Mouse (Mus musculus): Measurements from ENCODE around the gene Sart3. TPM values are rescaled to one million over a fixed set of nuclear protein-coding genes. Genes with fewer than 3 reads are reported as not detected.

Sart3 gene
- total RNA-seq, 2 experiments from 2014 or later, result 41.8 to 47.3 TPM

DNA sequence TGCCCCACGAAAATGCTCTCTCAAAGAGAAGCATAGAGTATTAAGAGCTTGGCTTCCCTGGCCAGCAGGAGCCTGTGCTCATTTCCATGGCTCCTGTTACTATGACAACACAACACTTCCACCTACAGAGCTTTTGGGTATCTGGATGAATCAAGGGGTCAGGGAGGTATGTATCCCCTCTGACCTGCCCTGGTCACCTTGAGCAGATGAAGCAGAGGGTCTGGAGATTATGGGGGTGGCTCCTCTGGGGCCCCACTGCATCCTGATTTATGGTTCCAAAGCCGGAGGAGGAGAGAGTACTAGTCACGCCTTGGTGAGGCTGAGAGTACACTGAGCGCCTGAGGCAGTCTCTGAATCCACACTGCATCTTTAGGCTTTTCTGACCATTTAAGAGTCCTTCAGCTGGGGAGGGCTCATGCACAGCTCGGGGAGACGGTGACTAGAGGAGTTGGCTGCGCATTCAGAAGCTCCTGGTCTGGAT lies 41.6 kb downstream of the Sart3 start:
- intact Hi-C loops (cut with DNase I), result no loop called here
- peak in 1 of 2 experiments; percentile 34 for DNase-seq (ENCODE audit: extremely low spot score in 1 of 2, low spot score in 2 of 2)
- no peak for TF ChIP-seq CTCF (IDR thresholded peaks at IDR 0.05)
- Histone ChIP-seq H3K27ac (peak overlapping the region; percentile 78), H3K4me3 (no peak overlapping the region)

DNA sequence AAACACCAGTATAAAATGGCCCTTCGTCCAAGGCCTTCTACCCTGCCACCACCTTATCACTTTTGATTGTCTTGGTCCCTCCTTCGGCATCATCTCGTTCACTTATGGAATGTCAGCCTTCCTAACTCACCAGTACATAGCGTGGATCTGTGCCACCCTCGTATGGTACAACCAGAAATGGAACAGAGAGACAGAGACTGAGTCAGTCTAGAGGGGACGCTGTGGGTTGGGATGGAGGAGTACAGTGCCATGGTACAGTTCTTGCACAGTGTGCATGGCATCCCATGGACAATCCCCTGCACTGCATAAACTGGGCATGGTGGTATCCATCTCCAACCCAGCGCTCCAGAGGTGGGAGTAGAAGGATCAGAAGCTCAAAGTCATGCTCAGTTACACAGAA lies 43.6 kb downstream of the Sart3 start:
- H3K4me3 ChIP-seq, result no peak overlapping the region
- H3K27ac ChIP-seq, result no peak overlapping the region
- DNase-seq (ENCODE audit: extremely low spot score in 1 of 2, low spot score in 2 of 2), result no peak
- no peak for TF ChIP-seq CTCF (IDR thresholded peaks at IDR 0.05)
- intact Hi-C loops (cut with DNase I), result loop anchor here (1.0 kb wide), 1 partner anchor 362 kb away; no protein-coding TSS in a partner anchor

DNA sequence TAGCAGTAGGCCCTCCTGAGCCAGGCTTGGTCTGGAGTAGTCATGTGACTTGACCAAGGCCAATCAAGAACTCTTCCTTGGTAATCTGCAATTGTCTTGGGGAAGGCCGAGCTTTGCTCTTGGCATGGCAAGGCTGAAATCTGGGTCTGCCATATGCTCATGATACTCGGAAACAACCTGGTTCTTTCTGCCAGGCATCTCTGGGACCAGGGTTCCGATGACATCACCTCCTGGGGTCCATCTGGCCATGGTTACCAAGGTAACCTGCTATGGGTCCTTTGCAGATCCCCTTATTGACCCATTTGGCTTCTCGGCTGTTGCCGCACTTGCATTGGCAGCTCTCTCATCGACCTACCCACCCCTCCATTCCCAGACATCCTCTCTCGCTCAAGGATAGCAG lies 44.3 kb downstream of the Sart3 start:
- TF ChIP-seq CTCF (IDR thresholded peaks at IDR 0.05), result no peak
- H3K4me3 ChIP-seq, result no peak overlapping the region
- DNase-seq (ENCODE audit: extremely low spot score in 1 of 2, low spot score in 2 of 2), result no peak
- intact Hi-C loops (cut with DNase I), result loop anchor here (1.0 kb wide), 1 partner anchor 362 kb away; no protein-coding TSS in a partner anchor
- H3K27ac ChIP-seq, result no peak overlapping the region

GRCm38 (mm10) chr5:113727238-113727637 lies 45.1 kb downstream of the Sart3 start:
- no peak for DNase-seq (ENCODE audit: extremely low spot score in 1 of 2, low spot score in 2 of 2)
- no peak for TF ChIP-seq CTCF (IDR thresholded peaks at IDR 0.05)
- Histone ChIP-seq H3K27ac (no peak overlapping the region), H3K4me3 (no peak overlapping the region)
- intact Hi-C loops (cut with DNase I), result no loop called here

DNA sequence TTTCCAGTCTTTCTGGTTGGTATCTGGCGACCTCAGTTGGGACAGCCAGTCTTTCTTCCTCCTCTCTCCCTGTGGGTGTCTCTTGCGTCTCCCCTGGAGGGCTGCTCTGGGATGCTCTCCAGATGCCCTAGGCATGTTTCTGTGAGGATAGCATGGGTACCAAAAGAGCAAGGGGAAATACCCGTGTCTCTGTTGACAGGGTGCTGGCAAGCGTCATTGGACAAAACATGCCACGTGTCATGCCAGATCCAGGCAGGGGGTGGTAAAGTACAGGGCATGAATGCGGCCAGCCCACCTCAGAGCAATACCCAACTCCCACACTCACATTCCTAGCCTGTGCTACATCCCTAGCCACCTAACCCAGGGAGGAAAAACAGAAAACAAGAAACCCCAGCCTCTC lies 45.7 kb downstream of the Sart3 start:
- DNase-seq (ENCODE audit: extremely low spot score in 1 of 2, low spot score in 2 of 2), result no peak
- TF ChIP-seq CTCF (IDR thresholded peaks at IDR 0.05), result no peak
- no peak overlapping the region for H3K4me3 ChIP-seq
- intact Hi-C loops (cut with DNase I), result no loop called here
- H3K27ac ChIP-seq, result no peak overlapping the region

- Histone ChIP-seq H3K27ac (no peak overlapping the region), H3K4me3 (no peak overlapping the region)
- no peak for DNase-seq (ENCODE audit: extremely low spot score in 1 of 2, low spot score in 2 of 2)
- intact Hi-C loops (cut with DNase I), result no loop called here
- TF ChIP-seq CTCF (IDR thresholded peaks at IDR 0.05), result no peak
These were observed 46.9 kb downstream of the Sart3 start for GRCm38 (mm10) chr5:113725417-113725816.

- H3K27ac ChIP-seq, result no peak within 1 kb of the TSS
- peak; percentile 84 to 85 for DNase-seq (ENCODE audit: extremely low spot score in 1 of 2, low spot score in 2 of 2)
- peak; percentile 85 for TF ChIP-seq CTCF (IDR thresholded peaks at IDR 0.05)
- no peak within 1 kb of the TSS for H3K4me3 ChIP-seq
- intact Hi-C loops (cut with DNase I), result loop anchor here (1.0 to 5.0 kb wide), 3 partner anchors 232 to 351 kb away; partner anchors contain the start of gene Wscd2
These were observed 47.9 kb downstream of the Sart3 start, which contains the start of gene 1700069L16Rik for GRCm38 (mm10) chr5:113724446-113724845. 1700069L16Rik (minus strand) TSS chr5:113724772.

DNA sequence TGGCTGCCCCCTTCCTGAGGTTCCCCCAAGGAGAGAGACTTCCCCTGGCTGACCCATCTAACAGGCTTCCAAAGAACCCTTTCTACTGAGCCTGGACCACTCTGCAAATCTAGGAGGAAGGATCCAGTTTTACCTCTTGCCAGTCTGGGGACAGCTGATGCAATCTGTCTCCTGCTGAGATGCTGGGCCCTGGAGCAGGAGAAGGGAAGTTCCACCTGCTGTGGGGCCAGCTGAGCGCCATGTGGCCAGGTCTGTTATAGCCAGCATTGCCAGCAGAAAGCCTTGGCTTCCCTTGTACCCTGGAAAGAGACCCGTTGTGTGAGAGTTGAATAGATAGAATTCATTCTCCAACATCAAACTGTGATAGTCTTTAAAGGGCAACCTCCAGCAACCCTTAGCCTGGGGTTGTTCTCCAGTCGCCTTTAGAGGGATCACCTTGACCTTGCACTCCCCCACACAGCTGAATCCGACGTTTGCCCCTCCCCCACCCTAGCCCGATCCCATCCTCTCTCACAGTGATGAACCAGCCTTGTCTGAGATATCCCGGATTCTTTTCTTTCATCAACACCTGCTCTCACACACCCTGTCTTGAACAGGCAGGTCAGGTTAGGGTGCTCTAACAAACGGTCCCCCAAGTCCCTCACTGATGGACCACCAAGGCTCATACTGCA lies 48.6 kb downstream of the Sart3 start:
- intact Hi-C loops (cut with DNase I), result loop anchor here (1.0 to 5.0 kb wide), 3 partner anchors 231 to 350 kb away; partner anchors contain the start of gene Wscd2
- no peak for TF ChIP-seq CTCF (IDR thresholded peaks at IDR 0.05)

GRCm38 (mm10) chr5:113722224-113723013 lies 49.9 kb downstream of the Sart3 start:
- Histone ChIP-seq H3K27ac (no peak overlapping the region), H3K4me3 (no peak overlapping the region)
- DNase-seq (ENCODE audit: extremely low spot score in 1 of 2, low spot score in 2 of 2), result no peak
- peak; percentile 43 for TF ChIP-seq CTCF (IDR thresholded peaks at IDR 0.05)
- intact Hi-C loops (cut with DNase I), result loop anchor here (5.0 kb wide), 1 partner anchor 230 kb away; the partner anchor contains the start of gene Wscd2

More for the DNA sequence above, 48.6 kb downstream of the Sart3 start:
- no peak for DNase-seq (ENCODE audit: extremely low spot score in 1 of 2, low spot score in 2 of 2)
- Histone ChIP-seq H3K27ac (no peak overlapping the region), H3K4me3 (no peak overlapping the region)

DNA sequence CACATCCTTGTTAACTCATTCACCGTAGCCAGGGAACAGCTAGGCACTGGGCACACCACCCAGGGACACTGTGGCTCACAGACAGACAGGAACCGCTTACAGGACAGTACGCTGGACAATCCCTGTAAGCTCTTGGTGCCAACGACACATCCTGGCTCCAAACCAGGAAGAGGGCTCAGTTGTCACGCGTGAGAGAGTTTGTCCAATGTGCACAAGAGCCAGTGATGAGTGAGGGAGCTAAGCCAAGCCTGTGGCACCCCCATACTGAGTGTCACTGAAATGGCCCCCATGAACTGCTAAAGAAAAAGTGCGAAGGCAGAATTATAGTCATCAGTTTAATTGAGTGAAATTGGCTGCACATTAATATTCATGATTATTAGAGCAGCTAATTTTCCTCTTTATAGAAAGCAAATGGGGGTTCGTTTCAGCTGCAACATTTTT lies 53.1 kb downstream of the Sart3 start:
- no peak overlapping the region for H3K4me3 ChIP-seq
- no peak for TF ChIP-seq CTCF (IDR thresholded peaks at IDR 0.05)
- H3K27ac ChIP-seq, result no peak overlapping the region
- intact Hi-C loops (cut with DNase I), result no loop called here
- no peak for DNase-seq (ENCODE audit: extremely low spot score in 1 of 2, low spot score in 2 of 2)

DNA sequence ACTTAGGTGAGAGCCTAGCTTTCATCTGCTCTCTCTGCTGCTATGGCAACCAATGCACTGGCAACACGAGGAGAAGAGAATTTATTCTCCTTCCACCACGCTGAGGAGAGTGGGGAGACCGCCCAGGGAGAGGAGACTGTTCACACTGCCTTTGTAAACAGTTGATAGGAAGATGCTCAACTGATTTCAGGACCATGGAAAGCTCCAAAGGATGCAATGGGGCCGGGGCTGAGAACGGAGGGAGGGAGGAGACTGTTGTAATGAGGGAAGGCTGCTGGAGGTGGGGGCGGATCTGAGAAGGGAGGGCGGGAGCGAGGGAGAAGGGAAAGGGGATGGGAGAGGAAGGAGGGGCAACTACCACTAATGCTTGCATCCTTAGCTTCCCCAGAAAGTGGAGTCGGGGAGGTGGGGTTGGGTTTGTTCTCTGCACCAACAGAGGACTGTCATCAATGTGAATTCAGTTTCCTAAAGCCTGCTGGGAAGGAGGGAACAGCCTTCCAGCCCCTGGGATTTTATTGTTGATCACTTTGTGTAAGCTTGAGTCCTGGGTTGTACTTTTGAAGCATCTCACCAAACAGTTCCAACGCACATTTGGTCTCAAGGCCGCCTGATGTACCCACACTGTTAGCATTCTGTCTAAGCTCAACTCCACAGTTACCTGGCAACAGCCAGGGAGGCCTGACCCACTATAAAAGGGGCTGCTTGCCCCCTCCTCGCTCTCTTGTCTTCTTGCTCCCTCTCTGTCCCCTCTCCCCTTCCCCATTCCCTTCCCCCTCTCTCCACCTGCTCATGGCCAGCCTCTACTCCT lies 55.5 kb downstream of the Sart3 start:
- H3K4me3 ChIP-seq, result no peak overlapping the region
- intact Hi-C loops (cut with DNase I), result loop anchor here (1.0 kb wide), 1 partner anchor 122 kb away; no protein-coding TSS in a partner anchor
- peak; percentile 45 to 68 for DNase-seq (ENCODE audit: extremely low spot score in 1 of 2, low spot score in 2 of 2)
- TF ChIP-seq CTCF (IDR thresholded peaks at IDR 0.05), result no peak
- H3K27ac ChIP-seq, result peak overlapping the region; percentile 83
